Comparison of ENCODE assay signal across 14 mouse cellular contexts in the genomic region with DNA sequence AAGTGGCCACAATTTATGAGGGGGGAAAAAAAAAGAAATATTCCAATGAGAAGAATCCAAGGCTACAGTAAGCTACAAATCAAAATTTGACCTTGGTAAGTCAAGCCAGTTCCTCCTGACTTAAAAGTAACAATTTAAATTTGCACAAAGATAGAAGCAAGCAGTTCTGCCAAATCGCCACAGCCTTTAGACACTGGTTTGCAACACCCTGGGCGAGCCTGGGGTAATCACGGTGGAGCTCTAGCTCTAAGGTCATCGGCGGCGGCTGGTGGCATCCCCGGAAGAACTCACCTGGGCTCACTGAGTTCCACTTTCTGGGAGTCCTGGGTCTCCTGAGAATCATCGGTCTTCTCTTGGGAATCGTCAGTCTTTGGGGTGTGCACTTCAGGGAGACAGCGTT. TPM values are rescaled to one million over a fixed set of nuclear protein-coding genes. Genes with fewer than 3 reads are reported as not detected.
DNase-seq lines count a peak whose midpoint lies in the region.
"Had no signal": no experiment of that assay in that cellular context is flagged by ENCODE, and none has a peak within 500 bp of the region (broad histone marks: within the 10 kb centered on the region; RNA-seq: fewer than 3 reads in every experiment).

No protein-coding gene starts in this region.

- peak; percentile 50 to 70 for DNase-seq in adrenal gland, adult (ENCODE audit: inconsistent age in 2 of 2, low spot score in 1 of 2)
- no peak for DNase-seq in adrenal gland, postnatal 25 days
- peak; percentile 13 for DNase-seq in adrenal gland, adult 8-10 months
- no peak for DNase-seq in adrenal gland, adult 18-20 months (ENCODE audit: low spot score in 2 of 2)
- peak; percentile 51 for DNase-seq in testis, postnatal 14 days (ENCODE audit: low spot score)
- DNase-seq in testis, postnatal 10 days (ENCODE audit: low spot score): no peak
- DNase-seq: B cell, adult 2 months; cerebellum, adult 11 months; cerebellum, adult 18-20 months; cerebellum, adult 8-10 months; cerebellum, adult 9-11 months; cerebellum, postnatal 14 days; cerebellum, postnatal 36 days; embryo, embryonic 11 days had no signal

RNA-seq across cellular contexts. Expression of a gene that starts 14.1 kb away (rescaled TPM):
- not detected in 2 replicates for total RNA-seq in adrenal gland, postnatal 25 days (2021)
- total RNA-seq in adrenal gland, adult 8-10 months (2022): not detected
- total RNA-seq in adrenal gland, adult 18-20 months (2021): not detected

RNA-seq across cellular contexts. Expression of a gene that starts 15.6 kb away (rescaled TPM):
- total RNA-seq in adrenal gland, postnatal 25 days (2021): 34.5 and 35.1 TPM in 2 replicates
- total RNA-seq in adrenal gland, adult 8-10 months (2022): 10 to 100 TPM; 12.9 to 19.4 (median 15.7) TPM
- total RNA-seq in adrenal gland, adult 18-20 months (2021): 10 to 100 TPM in 1 of 2 experiments, 1 to 10 TPM in 1; 9.0 to 10.1 TPM

Comparison
In these comparisons a context has a peak if more than half of its experiments do, and no peak if none do; other contexts are left out.
1. DNase-seq: peak in adrenal gland, adult (2 of 2), adrenal gland, adult 8-10 months (single experiment) and testis, postnatal 14 days (single experiment); none in adrenal gland, postnatal 25 days (single experiment), adrenal gland, adult 18-20 months (0 of 2) and testis, postnatal 10 days (single experiment).